Comparison of ENCODE assay signal across 26 mouse cellular contexts in the genomic region with DNA sequence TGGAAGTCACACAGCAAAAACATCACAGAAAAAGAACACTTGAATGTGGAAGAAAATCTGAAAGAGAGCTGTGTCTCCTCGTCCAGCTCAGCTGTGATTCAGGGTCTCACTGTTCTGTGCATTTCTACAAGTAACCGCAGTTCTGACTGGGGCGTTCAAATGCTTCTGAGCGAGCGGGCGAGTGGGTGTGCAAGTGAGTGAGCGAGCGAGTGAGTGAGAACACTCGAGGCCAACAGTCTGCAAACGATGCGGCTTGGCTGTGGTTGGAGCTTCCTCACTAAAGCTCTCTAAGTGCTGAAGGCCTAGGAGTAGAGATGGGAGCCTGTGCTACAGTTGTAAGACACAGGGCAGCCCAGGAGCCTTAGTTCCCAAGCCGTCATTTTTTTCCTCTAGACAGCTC. TPM values are rescaled to one million over a fixed set of nuclear protein-coding genes. Genes with fewer than 3 reads are reported as not detected.
DNase-seq lines count a peak whose midpoint lies in the region; ATAC-seq lines count a peak whose summit lies in the region.
"Had no signal": no experiment of that assay in that cellular context is flagged by ENCODE, and none has a peak within 500 bp of the region (broad histone marks: within the 10 kb centered on the region; RNA-seq: fewer than 3 reads in every experiment).

No protein-coding gene starts in this region.

- no peak for DNase-seq in frontal cortex, postnatal 14 days (ENCODE audit: low spot score in 2 of 2)
- peak; percentile 66 to 72 for DNase-seq in left cerebral cortex, adult 18-20 months (ENCODE audit: low spot score in 2 of 2)
- no peak for DNase-seq in left cerebral cortex, postnatal 4 days
- DNase-seq in right cerebral cortex, adult 2 months (ENCODE audit: low spot score in 2 of 2), result peak; percentile 65 to 77
- no peak for DNase-seq in right cerebral cortex, postnatal 4 days
- no peak for DNase-seq in spleen, postnatal 36 days (ENCODE audit: low spot score in 2 of 2)
- no peak for DNase-seq in lung, postnatal 14 days
- DNase-seq: adrenal gland, adult 2 months; adrenal gland, postnatal 36 days; cerebellum, adult 8-10 months; cerebellum, postnatal 25 days; heart, postnatal 10 days; kidney, adult 11 months; kidney, postnatal 14 days; liver, embryonic 13.5 days; lung, adult 18-20 months; midbrain, embryonic 14.5 days; retina, postnatal 1 day; spleen, adult 18-20 months; thymus, adult 2 months; thymus, postnatal 36 days had no signal

- ATAC-seq in frontal cortex, adult (ENCODE audit: low TSS enrichment), result peak; percentile 92
- ATAC-seq: activated CD4-positive, CD25-positive, alpha-beta regulatory T cell, adult 4 months; forebrain, embryonic 13.5 days; inflammation-experienced regulatory T-cells, adult 6 months; lung, postnatal 0 days had no signal

- intact Hi-C loops in left cerebral cortex, postnatal 4 days (cut with DNase I), result no loop called here

RNA-seq across cellular contexts. Expression of a gene that starts 22.9 kb away (rescaled TPM):
- total RNA-seq in left cerebral cortex, adult 18-20 months (2021), result 10 to 100 TPM; 63.4 to 64.9 TPM
- total RNA-seq in left cerebral cortex, postnatal 4 days (2021), result 10 to 100 TPM; 34.4 to 35.3 TPM

RNA-seq across cellular contexts. Expression of a gene that starts 36.0 kb away (rescaled TPM):
- total RNA-seq in left cerebral cortex, adult 18-20 months (2021), result 1 to 10 TPM; 6.9 to 7.1 TPM
- total RNA-seq in left cerebral cortex, postnatal 4 days (2021), result 10 to 100 TPM in 1 of 2 experiments, 1 to 10 TPM in 1; 7.7 to 12.1 TPM

Comparison
In these comparisons a context has a peak if more than half of its experiments do, and no peak if none do; other contexts are left out.
1. DNase-seq: peak in left cerebral cortex, adult 18-20 months (2 of 2) and right cerebral cortex, adult 2 months (2 of 2); none in frontal cortex, postnatal 14 days (0 of 2), left cerebral cortex, postnatal 4 days (single experiment), right cerebral cortex, postnatal 4 days (single experiment), spleen, postnatal 36 days (0 of 2) and lung, postnatal 14 days (single experiment).